Mouse (Mus musculus) heart, adult 11 months (tissue): Measurements from ENCODE around the gene Vinac1.

Experiments used
- DNase-seq: peaks from one replicate; pipeline ENCODE4 v3.0.0; 2022

The Vinac1 gene

DNA sequence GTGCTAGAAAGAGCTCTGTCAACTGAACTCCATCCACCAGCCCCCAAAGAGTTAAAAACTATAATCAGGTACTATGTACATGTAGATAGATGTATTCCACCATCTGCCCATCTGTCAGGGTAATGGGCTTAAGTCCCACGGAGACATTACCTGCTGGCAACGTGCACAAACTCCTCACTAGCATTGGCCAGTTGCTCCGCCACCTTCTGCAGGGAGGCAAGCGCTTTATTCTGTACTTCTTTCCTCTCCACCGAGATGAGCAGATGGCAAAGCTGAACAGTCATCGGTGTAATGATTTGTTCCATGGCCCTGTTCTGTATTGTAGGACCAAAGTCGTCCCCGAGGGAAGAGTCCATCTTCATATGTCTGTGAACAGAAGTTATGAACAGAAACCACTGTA lies at the start of gene Vinac1:
Gene Vinac1 (minus strand): TSS at position 362 of the 400 bp plus-strand sequence.
- peak; percentile 59 for DNase-seq

- no peak for DNase-seq
These were observed 46.2 kb upstream of the Vinac1 start for GRCm38 (mm10) chr2:129093926-129094724.

DNA sequence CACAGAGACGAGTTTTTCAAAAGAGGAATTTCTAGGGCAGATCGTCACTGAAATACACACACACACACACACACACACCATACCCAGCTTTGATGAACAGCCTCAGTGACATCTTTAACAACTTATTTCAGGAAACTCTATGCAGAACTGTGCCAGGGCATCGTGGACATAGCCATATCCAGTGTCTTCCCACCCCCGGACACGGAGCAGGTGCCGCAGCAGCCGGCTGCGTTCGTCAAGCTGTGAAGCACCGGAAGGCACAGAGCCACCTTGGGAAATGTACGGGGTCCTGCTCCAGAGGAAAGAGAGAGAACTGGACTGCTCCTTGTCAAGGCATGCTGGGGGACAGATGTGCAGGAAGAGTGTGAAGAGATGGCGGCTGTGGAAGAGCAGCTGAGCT lies 44.8 kb upstream of the Vinac1 start:
- DNase-seq = no peak

DNA sequence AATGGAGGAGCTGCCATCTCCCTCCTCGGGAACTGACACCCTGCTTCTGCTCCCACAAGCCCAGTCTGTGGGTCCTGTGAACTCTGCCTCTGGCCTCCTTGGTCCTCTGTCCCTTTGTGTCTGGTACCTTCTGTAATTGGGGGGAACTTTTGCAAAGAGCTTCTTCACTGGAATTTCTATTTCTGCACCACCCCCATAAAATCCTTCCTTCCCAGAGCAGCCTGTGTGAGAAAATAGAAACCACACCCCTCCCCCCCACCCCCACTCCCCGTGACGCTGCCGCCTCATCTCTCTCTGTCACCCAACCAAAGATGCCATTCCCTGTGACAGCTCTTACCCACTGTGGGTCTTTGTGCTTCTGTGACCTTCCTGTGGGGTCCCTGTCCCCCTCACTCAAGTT lies 42.4 kb upstream of the Vinac1 start:
- DNase-seq = no peak

- DNase-seq = peak; percentile 62
These were observed 39.5 kb upstream of the Vinac1 start for GRCm38 (mm10) chr2:129087520-129087919.

GRCm38 (mm10) chr2:129084959-129085358 lies 37.0 kb upstream of the Vinac1 start:
- no peak for DNase-seq

GRCm38 (mm10) chr2:129083514-129083913 lies 35.5 kb upstream of the Vinac1 start:
- DNase-seq = no peak

DNA sequence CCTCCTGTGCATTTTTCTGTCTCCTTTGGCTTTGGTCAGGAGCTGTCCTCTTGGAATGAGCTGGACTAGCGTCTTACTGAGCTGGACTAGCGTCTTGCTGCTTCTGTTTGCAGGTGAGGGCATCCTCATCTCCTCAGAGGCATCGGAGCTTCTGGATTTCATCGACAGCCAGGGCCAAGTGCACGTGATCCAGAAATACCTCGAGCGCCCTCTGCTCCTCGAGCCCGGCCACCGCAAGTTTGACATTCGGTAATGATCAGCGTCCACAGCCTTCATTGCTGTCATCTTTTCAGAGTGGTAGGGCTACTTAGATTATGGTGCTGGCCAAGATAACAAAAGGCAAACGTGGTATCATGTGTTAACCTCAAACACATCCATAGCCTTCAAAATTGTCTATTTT lies 33.1 kb upstream of the Vinac1 start:
- DNase-seq = peak; percentile 40

GRCm38 (mm10) chr2:129079194-129079593 lies 31.2 kb upstream of the Vinac1 start:
- DNase-seq = peak; percentile 48

DNA sequence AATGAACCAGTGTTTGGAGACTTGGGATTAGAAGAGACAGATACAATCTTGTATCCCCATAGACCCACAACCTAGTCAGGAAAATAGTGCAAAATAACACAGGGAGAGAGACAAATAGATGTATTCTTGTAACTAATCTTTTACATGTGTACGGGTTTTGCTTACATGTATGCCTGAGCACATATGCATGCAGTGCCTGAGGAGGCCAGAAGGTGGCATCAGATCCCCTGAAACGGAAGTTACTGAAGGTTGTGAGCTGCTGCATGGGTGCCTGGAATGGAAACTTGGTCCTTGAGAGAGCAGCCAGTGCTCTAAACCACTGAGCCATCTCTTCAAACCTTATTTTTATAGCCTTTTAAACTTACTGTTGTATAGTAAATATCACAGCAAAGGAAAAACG lies 30.3 kb upstream of the Vinac1 start:
- DNase-seq = peak; percentile 57

DNA sequence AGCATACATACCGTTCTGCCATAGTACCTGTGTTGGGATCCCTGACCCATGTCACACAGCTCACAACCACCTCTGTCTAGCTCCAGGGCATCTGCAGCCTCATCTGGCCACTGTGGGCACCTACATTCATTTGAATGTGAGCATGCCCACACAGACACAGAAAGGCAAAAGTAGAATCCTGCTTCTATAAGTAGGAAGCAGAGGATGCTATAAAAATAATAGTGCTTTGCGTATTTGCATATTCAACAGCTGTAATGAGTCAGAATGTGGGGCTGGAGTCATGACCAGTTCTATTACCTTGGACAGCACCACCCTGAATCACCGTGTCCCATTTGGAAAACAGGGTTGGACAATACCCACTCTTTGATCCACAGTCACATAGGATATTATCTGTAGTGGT lies 22.3 kb upstream of the Vinac1 start:
- peak; percentile 83 for DNase-seq

DNA sequence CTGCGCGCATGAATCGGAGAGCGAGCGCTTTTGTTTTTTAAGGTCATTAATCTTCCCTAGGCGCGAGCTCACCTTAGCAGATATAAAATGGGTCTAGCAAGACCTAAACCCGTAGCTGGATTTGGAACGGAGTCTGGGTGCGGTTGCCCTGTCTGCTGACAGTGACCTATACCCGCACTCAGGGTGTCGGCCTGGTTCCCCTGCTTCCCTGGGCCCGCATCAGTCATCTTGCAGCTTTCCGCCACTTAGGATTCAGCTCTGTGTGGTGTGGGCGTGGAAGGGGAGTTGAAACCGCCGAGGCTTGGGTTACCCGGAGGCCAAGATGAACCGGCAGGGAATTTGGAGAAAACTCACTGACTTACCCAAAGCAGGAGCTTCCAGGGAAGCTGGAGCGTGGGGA lies 18.4 kb upstream of the Vinac1 start:
- DNase-seq = peak; percentile 95

GRCm38 (mm10) chr2:129065437-129066282 lies 17.7 kb upstream of the Vinac1 start, which contains the start of gene Ttl:
TSS of gene Ttl (plus strand) at chr2:129065942.
- DNase-seq = peak; percentile 98

DNA sequence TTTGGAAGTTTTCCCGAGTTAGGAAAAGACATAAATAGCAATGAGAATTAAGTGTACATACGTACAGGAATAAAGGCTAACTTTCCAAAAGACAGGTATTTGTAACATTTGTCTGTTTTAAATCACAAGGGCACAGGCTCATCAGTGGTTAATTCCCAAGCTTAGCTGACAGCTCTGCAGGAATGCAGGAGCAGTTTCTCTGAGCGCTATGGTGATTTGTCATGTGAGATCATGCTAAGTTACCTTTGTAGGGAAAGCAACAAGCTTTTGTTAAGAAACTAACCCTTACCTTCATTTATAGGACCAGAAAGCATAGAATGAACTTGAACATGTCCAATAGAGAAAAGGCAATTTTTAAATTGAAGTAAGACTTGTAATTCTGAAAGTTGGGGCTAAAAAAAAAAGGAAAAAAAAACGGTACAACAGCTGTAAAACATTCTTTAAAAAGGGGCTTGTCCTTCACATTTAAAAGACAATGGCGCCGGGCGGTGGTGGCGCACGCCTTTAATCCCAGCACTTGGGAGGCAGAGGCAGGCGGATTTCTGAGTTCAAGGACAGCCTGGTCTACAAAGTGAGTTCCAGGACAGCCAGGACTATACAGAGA lies 13.6 kb upstream of the Vinac1 start:
- peak; percentile 44 for DNase-seq

DNA sequence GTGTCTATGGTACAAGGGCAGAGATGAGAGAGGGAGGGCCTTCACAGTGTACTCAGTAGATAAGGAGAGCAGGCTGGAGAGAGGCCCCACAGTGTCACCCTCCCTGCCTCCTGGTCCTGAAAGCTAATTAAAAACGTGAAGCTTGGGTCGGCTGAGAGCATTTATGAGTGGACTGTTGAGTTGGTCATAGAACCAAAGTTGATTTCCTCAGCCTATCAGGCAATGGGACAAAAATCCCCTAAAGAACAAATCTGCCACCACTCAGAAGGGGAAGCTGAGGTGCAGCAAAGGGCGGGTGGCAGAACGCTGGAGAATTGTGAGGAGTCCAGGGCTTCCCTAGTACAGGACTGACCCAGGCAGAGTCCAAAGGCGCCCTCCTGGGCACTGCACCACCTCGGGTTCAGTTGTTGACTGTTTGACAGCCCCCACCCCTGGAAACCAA lies 10.0 kb upstream of the Vinac1 start:
- DNase-seq = peak; percentile 55

GRCm38 (mm10) chr2:129057256-129057655 lies 9.3 kb upstream of the Vinac1 start:
- peak; percentile 27 for DNase-seq

- peak; percentile 71 for DNase-seq
These were observed 8.6 kb upstream of the Vinac1 start for GRCm38 (mm10) chr2:129056597-129056996.

- DNase-seq = peak; percentile 53
These were observed 7.8 kb upstream of the Vinac1 start for GRCm38 (mm10) chr2:129055741-129056140.

GRCm38 (mm10) chr2:129052451-129052983 lies 4.5 kb upstream of the Vinac1 start:
- DNase-seq = peak; percentile 24

- peak; percentile 81 for DNase-seq
These were observed 1.2 kb downstream of the Vinac1 start for GRCm38 (mm10) chr2:129046846-129047196.

GRCm38 (mm10) chr2:129046172-129046845 lies 1.7 kb downstream of the Vinac1 start:
- peak; percentile 88 for DNase-seq

DNA sequence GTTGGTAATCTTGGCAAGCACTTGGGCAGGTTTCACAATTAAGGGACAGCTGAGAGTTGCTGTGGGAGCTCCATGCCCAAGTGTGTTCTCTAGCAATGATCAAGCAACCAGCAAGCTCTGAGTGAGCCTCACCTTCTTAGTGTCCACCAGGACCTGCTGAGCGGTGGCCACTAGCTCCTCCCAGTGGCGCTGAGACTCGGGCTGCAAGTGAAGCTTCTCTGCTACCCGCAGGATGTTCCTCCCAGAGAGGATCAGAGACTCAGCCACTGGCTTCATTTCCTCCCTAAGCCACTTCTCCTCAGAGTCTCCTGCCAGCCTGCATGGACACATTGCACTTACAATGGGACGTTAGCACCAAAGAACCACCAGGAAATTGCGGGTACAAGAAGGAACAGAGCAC lies 7.4 kb downstream of the Vinac1 start:
- peak; percentile 58 for DNase-seq
